Mouse (Mus musculus) liver, adult (tissue): Measurements from ENCODE around the gene Cracr2a.

Experiments used
- GATA4 ChIP-seq: IDR thresholded peaks from 2 replicates; pipeline ENCODE4 v1.6.1; 2014; ENCODE audit warnings: mild to moderate bottlenecking, low read length; ENCODE audit not compliant: insufficient replicate concordance

The Cracr2a gene

DNA sequence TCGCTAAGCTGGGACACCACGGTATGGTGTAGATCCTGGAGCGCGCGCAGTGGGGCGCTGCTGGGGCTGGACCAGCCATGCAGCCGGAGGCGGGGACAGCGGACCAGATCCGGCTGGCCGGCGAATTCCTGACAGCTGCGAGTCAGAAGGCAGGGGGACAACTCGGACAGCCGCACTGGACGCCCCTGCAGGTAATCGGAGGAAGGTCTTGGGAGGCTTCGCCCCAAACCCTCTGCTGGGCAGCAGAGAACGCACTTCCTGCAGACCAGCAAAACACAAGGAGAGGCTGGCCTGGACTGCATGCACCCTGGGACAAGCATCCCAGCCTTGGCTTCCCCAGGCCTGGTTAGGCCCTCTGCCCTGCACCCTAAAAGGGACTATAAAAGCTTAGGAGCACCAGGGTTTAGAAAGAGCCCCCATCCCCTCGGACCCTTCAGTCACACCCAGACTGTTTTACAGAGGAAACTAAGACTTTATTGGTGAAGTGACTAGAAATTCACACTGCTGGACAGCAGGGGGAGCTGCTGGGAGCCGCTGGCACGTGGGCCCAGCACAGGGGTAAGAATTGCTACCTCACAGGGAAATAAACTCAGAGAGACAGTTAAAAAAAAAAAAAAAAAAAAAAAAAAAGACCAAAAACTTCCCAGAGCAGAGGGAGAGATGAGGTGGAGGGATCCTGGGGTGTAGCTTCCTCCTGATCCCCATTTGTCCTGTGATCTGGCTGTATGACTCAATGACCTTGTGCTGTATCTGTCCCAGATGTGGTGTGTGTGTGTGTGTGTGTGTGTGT is at the start of gene Cracr2a:
Gene Cracr2a (plus strand): TSS at position 108 of the 790 bp plus-strand sequence.
- no peak for TF ChIP-seq GATA4

DNA sequence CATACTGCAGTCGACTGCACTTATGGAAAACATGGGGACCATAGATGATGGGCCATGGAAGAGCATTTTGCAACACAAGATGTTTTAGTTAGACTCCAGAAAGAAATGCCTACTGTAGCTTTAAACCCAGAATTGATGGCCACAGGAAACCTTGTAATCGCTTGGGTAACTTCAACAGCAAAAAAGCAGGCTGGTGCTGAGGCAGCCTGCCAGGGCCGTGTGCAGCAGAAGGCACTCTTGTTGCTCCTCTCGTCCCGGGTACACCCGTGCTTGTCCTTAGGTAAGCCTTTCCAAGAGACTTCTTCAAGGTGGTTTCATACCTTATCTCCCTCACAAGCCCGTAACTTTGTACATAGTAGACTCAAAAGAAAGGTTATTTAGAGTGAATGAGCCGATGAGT is 40.0 kb upstream of the Cracr2a start:
- no peak for TF ChIP-seq GATA4

DNA sequence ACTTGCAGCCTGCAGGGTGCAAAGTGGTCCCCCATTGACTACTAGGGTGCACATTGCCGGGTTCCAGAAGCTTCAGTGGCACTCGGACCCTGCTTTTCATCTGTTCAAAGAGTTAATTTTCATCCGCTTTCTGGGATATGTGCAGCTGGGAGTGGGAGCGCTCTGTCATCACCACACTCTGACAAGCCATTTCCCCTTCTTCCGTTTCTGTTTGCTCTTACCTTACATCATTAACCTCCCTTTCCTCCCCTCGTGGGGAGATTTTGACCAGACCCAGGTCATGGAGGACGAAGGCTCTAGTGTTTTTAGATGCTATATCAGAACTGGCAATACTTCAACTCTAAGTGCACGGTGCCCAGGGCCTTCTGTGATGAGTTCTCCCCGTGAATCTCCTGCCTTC is 38.8 kb upstream of the Cracr2a start:
- TF ChIP-seq GATA4 = no peak

DNA sequence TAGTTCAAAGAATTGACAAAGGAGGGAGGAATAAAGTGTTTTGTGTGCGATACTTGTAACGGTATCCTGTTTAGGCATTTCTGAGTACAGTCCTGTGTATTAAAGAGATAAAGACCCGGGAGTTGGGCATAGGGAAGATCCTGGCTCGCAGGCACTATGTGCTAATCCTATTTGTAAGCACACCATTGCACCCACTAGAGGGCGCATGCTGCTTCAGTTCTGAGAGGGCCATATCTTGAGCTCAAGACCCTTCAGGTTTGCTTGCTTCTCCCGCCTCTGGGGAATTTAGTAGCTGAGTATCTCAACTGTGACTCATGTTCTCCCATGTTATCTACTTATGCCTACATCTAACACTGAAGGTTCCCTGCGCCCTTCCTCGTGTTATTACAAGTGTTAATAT is 36.7 kb upstream of the Cracr2a start:
- no peak for TF ChIP-seq GATA4

DNA sequence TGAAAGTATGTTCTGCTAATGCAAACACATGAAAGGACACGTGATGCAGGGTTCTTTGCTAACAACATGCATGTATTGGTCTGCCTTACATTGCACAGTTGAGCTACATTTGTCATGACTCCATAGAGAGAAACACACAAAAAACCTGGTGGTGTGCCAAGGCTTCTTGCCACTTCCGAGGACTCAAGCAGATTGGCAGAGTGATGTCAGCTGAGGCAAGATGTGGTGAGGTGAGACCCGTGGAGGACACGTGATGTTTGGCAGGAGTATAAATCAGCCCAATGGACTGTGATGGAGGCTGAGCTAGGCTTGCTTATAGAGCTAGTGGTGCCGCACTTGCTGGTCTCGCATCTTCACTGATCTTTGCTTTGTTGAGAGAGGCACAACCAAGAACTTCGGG is 32.5 kb upstream of the Cracr2a start:
- no peak for TF ChIP-seq GATA4

DNA sequence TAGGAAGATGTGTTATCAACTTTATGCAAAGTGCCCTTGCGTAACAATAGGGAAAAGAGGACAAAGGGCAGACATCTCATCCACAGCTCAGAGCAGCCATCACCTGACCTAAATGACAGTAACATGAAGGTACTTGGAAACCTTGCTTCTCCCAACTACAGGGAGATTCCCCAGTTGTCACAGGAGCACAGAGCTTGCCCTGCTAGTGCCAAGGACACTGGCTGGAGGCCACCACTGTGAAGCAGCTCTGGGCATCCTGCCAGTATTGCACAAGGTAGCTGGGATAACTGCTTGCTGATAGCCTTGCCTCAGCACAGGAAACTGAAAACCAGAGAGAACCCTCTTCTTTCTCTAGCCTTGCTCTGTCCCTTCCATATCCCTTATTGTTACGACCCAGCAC is 31.7 kb upstream of the Cracr2a start:
- TF ChIP-seq GATA4 = no peak

DNA sequence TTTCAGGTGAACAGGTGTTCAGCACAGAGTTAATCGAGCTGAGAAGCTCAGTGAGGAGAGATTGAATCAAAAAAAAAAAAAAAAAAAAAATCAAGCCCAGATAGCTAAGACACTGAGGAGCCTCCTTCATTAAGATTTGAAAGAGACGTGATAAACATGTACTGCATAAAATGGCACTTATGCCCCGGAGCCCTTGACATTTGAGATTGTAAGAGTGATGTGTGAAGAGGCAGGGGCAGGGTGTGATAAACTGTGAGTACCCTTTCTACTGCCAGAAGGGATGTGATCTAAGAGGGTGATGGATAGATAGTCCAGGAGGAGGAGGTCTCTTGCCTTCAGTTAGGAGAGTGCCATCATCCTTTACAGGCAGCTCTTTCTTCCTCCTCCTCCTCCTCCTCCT is 30.9 kb upstream of the Cracr2a start:
- no peak for TF ChIP-seq GATA4

DNA sequence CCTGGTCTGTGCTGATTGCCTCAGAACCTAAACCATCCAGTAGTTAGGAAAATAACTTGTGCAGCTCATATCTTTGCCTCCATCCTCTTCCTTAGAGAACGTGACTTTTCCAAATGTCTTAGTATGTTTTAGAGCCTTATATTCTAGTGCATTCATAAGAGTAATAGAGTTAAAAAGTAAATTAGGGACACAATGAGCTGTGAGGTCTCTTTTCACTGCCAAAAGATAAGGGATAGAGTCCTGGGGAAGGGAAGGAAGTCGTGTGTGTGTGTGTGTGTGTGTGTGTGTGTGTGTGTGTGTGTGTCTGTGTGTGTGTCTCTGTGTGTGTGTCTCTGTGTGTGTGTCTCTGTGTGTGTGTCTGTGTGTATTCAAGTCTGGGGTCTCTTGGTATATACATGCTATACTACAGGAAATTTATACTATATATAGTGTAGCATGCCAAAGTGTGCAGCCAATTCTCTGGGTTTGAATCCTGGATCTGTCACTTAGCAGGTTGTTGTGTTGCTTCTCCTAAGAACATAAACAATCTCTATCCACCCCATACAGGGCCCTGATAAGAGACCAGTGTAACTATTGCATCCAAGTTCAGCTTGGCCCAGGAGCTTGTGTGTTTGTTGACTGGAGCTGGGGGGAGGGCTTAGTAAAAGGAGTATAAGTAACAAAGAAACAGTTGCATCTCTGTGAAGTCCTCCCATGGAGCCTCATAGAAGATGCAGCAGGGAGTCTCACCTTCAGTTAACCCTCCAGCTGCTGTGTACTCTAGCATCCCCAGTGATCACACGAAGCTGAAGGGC is 29.5 kb upstream of the Cracr2a start:
- TF ChIP-seq GATA4 = no peak

DNA sequence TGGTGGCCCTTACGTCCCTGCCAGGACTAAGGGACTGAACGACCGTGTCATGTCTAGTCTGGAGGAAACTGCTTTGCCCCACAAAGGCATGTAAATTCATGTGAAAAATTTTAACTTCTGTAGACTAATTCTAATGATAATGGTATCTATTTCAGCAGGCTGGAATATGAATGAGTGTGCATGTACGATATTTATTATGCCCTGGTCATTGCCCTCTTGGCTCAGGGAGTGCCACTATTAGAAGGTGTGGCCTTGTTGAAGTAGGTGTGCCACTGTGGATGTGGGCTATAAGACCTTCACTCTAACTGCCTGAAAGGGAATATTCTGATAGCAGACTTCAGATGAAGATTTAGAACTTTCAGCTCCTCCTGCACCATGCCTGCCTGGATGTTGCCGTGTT is 28.8 kb upstream of the Cracr2a start:
- no peak for TF ChIP-seq GATA4

DNA sequence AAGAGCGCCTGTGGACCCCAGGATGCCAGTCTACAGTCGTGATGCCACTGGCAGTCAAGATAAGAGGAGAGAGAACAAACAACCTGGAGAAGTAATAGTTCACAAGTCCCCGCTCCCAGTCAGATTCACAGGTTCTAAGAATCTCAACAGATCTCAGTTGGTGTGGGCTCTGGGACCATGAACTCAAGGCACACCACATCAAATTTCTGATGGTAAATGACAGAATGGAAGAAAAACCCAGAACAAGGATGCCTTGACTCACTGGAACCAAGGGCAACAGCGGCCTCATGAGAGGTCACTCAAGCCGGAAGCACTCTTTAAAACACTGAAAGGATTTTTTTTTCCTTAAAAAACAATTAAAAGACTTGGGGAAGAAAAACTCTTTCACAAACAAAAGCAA is 27.4 kb upstream of the Cracr2a start:
- TF ChIP-seq GATA4 = no peak

DNA sequence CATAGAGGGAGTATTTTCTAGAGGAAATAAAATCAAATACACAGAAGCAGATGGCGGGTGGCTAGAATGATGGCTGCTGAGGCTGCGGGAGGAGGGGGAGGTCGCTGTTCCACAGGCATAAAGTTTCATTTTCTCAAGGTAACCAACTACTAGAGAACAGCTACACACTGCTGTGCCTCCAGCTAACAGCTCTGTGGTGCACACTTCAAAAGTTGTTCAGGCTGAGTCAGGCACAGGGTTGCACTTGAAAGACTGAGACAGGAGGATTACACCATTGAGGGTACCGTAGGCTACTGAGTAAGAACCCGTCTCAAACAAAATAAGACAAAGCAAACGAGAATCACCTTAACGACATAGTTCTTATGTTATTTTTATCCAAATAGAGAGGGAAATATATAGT is 24.1 kb upstream of the Cracr2a start:
- no peak for TF ChIP-seq GATA4

DNA sequence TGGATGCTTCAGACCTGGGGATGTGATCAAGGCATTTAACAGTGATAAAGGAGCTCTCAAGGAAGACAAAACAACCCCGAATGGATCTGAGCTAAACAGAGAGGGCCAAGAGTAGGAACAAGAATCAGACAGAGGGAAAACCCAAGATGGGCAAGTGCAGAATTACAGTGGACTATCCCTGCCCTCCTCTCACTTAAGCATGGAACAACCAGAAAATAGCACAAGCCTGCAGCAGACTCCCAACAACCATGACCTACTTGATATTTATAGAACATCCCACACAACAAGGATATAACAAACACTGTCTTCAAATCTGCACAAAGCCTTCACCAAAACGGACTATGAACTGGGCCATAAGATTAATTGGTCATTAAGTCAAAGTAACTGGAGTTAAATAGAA is 23.0 kb upstream of the Cracr2a start:
- TF ChIP-seq GATA4 = no peak

DNA sequence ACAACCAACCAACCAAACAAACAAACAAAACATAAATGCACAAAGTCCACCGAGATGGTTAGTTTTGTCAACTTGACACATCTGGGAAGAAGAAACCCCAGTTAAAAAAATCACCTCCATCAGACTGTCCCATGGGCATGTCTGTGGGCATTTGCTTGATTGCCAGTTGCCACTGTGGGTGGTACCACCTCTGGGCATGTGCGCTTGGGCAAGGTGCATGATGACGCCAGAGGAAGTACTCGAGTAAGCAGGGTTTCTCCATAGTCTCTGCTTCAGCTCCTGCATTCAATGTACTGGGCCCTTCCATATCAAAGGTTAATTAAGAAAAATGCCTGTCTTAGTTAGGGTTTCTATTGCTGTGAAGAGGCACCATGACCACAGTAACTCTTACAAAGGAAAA is 21.9 kb upstream of the Cracr2a start:
- TF ChIP-seq GATA4 = no peak

DNA sequence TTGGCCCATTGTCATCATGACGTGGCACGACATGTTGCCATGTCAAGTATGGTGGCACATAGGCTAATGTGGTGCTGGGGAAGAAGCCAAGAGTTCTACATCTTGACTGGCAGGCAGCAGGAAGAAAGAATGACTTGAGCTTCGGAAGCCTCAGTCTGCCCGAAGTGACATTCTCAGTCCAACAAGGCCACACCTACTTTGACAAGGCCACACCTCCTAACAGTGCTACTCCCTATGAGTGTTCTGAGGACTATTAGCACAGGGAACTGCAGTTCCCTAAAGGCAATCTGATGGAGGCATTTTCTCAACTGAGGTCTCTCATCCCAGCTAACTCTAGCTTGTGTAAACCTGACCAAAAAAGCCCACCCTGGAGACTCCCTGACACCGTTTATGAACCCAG is 21.5 kb upstream of the Cracr2a start:
- no peak for TF ChIP-seq GATA4

DNA sequence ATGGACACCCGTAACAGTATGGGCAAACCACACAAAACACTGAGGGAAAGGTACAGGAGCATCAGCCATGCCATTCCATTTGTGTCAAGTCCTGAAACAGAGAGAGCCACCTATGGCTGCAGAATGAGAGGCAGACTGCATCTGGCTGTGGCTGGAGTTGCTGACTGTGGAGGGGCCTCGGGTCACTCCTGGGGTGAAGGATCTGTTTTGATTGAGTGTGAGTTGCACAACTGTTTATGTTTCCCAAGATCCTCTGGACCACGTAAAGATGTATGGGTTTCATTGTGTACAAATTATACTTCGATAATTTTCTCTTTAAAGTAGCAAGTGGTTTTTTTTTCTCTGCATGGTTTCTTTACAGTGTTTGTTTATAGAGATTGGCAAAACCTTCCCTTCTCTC is 20.6 kb upstream of the Cracr2a start:
- TF ChIP-seq GATA4 = no peak

DNA sequence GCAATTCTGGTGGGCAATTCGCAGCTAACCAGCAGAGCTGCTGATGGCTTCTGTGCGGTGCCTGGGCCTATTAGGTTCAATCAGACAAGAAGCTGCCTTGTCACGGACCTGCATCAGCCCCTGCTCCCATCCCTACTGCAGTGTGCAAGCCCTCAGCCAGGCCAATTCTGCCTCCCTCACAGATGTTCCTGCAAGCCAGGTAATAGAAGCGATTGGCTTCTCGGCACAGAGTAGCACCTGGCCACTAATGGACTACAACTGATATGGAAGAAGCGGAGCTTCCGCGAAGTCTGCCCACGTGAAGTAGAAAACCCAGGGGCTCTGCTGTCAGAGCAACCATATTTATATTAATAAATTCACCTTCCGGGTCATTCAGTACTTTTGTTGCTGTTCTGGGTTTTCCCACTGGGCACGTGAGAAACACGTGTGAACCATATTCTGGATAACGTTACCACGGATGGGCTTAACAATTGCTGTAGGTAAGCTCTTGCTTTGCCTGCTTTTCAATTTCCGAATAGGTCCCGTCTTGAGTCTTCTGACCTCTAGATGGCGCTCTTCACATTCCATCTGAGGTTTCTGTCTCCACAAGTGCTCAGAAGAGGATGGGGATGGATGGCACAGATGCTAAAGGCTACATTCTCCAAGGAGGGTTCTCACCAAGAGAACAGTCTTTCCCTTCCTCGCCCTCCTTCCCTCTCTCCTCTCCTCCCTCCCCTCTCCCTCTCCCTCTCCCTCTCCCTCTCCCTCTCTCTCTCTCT is 19.3 kb upstream of the Cracr2a start:
- no peak for TF ChIP-seq GATA4
